Mouse (Mus musculus): Measurements from ENCODE around the gene Foxn3.

Gene Foxn3

DNA sequence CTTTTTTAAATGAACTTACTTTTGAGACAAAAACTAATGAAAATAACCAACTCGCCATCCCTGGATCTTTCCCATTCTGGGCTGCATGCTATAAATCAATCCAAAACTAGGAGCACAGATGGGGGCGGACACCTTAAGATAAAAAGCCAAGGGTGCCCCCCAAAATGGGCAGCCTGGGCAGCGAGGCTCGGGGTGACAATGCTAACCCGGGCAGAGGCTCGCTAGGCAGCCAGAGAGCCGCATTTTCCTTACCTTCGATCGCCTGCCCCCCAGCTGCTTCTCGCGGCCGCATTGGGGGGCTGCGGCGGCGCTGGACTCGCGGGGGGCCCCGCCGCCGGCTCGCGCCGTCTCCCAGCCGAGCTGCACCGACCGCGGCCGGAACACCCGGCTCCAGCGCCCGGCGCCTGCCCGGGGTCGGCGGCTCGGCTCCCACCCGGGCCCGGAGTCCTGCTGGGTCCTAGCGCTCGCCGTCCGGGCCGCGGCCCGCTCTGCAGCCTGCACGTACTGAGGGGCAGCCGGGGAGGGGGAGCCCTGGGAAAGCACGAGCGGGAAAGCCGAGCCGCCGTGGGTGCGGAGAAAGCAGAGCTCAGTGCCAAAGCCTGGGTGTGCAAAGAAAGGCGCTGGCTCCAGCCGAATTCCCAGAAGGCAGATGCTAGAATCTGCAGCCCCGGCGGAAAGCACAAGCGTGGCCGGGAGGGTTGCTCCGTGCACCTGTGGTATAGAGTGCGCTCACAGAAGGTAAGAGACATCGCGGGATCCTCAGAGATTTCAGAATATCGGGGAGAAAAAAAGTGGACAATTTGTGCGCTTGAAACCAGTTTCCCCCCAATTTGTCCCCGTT is at the start of gene Foxn3:
TSS of gene Foxn3 (minus strand) at position 364 of the 841 bp plus-strand sequence.
- DNase-seq (ENCODE audit: low read depth, low spot score): peak; percentile 48

DNA sequence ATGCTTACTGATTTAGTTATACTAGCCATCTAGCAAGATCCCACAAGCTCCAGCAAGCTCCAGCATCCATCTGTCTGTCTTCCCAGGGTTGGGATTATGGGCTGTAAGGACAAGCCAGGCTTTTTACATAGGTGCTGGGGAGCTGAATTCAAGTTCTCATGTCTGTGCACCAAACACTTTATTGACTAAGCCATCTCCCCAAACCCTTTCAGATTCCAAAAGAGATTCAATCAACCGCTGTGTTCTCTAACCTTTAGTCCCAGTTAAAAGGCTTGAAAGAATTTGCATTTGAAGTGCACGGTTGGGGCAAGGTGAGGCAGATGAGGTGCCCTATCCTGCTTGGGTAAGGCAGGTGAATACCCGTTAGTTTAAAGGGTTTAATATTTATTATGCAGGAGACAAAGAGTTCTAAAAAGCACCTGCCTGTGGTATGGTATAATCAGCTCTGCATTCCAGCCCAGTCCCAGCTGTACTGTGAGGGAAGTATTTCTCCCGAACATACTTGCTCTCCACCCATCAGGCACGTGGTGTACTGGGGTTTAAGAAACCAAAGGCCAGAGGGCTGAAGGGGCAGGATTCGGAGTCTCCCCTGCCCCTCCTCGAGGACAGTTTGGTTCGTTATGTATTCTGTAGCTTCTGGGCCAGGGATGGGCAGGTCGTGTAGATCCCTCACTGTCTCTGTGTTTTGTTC is 48.9 kb upstream of the Foxn3 start:
- DNase-seq (ENCODE audit: low read depth, low spot score): no peak

DNA sequence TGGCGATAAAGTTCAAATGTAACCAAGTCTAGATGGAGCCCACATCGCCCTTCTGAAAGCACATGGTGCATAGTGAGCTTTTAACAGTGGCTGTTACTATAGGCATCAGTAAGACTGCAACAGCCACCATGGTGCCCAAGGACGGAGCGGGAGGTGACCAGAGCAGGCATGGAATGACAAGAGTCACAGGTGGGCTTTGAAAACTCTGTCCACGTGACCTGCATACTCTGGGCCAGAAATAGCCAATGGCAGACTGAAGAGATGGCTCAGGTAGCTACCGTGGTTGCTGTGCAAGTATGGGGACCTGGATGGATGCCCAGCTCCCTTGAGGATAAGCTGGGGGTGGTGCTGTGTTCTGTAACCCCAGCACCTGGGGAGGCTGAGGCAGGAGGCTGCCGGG is 47.5 kb upstream of the Foxn3 start:
- DNase-seq (ENCODE audit: low read depth, low spot score): no peak

DNA sequence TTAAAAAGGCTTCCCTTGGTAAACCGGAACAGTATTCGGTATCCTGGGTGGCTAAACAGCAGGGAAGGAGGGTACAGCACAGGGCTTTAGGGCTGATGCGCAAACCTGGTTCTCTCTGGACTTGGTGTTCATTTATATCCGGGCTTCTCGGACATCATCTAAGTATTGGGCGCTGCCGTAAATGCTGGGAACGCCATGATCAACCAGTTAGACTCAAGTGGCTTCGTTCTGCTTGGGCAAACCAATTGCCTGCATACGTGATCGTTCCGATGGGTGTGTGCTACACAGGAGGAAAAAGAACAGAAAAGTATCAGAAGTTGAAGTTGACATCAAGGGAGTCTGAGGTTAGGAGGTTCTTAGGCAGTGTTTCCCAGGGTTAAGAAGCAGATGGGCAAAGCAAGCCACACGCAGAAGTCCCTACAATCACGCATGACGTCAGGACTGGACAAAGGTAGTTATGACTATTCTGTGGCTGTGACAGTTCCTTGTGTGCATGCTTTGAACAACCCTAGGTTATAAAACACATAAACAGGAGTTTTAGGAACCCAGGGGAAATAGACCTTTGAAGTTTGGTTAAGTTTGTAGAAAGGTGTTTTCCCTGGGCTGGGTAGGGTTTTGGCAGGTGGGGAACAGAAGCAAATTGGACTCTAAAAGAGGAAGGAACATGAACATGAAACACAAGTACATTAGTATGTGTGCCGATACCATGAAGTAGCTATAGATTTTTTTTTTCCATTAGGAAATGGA is 46.9 kb upstream of the Foxn3 start:
- DNase-seq (ENCODE audit: low read depth, low spot score): no peak

DNA sequence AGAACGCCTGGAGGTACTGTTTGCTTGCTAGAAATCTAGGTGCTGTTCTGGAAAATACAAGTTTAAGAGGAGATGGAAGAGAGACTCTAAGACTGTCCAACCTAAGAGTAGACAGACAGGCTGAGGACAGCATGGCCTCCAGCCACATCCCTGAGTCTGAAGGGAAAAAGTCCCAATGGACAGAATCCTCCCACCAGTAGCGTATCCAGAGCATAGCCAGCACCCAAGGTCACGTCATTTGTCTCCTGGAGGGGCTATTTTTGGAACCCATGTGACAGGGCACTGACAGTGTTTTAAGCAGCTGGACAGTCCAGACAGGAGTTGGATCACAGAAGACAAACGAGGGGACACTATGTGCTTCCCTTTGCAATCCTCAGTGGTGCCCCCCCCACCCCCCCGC is 46.3 kb upstream of the Foxn3 start:
- DNase-seq (ENCODE audit: low read depth, low spot score): no peak

DNA sequence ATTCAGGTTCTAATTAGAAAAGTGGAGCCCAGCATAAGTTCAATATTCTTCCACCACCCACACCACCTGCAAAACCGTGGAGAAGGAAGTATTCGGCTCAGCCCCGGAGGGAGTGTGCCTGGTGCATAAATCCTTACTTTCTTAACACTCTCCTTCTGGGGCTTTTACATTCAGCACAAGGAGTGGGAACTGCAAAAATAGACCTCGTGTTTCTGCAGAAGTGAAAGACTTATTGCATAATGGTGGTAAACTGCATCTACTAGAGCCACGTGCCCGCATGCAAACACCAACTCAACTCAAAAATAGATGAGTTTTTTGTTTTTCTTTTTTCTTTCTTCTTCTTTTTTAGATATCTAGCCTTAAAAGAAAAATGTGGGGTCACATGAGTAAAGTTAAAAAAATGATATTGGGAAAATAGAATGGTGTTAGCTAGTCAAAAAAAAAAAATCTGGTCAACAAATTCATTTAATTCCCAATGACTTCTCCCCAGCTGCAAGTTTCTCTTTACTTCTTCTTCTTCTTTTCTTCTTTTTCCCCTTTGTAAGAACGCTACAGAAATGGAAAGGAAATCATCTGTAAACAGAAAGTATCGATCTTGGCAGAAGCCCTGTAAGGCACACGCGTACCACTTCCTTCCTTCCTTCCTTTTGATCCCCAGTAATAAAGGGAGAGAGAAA is 45.0 kb upstream of the Foxn3 start:
- DNase-seq (ENCODE audit: low read depth, low spot score): no peak

DNA sequence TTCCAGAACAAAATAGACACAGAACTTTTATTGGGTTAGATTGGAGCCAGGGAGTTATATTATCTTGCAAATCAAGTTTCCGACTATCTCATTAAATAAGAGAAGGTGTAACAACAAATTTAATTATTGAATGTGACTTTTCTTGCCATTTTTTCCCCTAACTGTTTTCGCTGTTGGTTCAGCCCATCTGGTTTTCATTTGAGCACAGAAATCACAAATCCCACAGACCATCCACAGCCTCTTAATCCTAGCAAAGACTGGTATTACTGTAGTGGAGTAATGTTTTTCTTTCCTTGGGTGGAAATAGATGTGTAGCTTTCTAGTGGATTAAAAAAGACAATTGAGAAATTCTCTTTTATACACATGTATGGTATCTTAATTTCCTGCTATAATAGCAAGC is 40.0 kb upstream of the Foxn3 start:
- DNase-seq (ENCODE audit: low read depth, low spot score): no peak

DNA sequence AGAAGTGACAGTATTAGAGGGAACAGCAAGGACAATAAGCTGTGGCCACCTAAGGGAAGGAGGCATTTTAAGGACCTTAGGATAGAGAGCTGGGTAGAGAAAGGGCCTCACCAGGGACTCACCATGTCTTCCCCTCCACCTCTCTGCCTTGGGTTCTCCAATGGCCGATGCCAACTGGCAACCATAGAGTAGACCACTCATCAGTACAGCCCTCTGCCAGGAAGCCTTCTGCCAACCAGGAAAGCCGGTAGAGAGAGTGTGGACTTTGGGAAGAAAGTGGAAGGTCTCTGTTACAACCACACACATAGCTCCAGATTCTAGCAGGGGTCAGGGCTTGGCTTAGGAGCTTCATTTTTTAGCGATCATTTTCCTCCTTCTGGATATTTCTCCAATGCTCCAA is 38.5 kb upstream of the Foxn3 start:
- DNase-seq (ENCODE audit: low read depth, low spot score): no peak

DNA sequence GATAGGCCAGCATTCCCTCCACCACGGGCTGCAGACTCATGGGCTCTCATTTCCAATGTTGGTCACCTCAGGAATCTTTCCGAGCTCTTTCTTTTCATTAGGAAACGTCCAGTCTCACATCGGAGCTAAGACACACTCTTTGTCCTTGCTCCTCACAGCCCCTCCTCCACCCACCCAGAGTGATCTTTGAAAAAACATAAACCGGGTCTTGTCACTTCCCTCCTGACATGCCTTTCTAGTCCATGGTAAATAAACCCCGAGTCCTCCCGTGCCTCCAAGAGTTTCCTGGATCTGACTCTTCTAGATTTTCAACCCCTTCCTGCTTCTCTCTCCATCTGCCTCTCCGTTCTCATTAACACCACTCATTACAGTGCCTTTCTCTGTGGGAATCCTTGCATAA is 38.0 kb upstream of the Foxn3 start:
- no peak for DNase-seq (ENCODE audit: low read depth, low spot score)

DNA sequence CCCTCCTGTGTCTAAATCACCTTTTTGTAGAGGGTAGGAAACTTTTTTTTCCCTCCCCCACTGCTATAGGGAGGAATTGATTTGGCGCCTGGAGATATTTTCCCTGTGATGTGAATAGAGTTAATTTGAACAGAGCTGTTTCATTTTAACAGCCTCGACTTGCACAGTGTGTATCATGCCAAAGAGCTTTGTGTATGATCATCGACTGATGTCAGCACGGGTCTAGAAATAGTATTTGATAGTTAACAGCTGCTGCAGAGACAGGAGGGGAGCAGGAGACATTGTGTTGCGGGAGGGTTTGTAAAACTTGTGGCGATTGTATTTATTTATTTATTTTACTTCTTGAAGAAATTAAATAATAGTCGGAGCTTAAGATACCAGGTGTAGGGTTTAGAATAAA is 36.2 kb upstream of the Foxn3 start:
- no peak for DNase-seq (ENCODE audit: low read depth, low spot score)

DNA sequence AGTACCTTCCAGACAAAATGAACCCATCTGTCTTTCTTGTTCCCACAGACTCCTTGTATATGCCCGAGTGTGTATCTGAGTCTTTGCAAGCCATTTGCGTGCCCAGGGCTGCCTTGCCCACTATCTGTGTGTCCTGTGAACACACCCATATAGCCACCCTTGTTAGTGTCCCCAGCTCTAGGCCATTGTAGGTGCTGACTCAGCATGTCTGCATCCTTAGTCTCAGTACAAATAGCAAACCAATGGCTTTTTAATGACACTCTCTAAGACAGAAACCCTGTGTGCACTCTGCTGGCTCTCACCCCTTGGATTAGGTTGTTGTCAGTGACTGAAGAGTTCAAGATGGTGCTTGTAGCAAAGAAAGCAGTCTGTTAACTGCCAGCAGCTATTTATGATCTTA is 33.0 kb upstream of the Foxn3 start:
- DNase-seq (ENCODE audit: low read depth, low spot score): no peak

DNA sequence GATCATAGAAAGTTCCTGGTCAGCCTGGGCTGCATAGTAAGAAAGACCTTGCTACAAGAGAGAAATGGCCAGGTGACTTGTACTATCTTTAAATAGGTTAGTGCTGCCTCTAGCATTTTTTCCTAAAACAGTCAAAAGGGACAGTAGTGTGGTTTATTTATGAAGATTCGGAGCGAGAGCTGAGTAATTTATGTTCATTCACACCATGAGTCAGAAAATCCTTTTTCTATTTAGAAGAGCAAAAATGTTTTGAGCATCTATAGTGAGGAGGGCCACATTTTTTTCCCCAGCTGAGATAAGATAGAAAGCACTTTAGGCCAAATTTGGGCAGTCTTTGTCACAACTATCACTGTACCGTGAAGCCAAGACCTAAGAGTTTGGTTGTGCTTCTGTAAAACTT is 24.0 kb upstream of the Foxn3 start:
- DNase-seq (ENCODE audit: low read depth, low spot score): no peak

DNA sequence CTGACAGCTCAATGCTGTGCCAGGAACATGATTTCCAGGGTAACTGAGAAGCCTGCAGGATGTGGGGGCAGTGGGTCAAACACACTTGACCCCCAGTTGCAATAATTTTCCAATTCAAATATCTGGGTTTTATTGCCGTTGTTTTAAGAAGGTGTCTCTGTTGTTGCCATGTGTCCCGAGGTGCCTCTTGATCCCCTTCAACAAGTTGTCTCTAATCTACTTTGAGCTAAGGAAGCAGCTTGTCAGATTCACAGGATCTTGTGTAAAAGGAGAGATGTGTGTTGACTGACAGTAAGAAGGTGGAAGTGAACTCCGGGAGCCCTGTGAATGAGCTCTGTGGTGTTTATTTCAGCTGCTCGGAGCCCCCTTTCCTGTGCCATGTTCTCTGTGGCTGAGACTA is 16.6 kb upstream of the Foxn3 start:
- no peak for DNase-seq (ENCODE audit: low read depth, low spot score)

DNA sequence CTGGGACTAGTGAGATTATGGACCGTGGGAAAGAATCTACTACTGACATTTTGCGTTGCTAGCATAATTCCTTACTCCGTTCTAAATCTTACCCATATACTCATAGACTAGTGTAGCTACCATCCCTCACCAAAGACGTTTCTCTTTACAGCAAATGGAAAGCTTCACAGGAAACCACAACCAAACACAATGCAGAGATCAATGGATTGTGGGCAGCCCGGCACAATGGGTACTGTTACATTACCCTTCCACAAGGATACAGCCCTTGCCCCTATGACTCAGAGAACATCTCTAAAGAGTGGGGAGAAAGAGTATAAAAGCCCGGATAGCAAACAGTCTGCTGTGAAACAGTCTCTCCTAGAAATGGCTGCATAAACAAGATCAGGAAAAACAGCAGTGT is 13.3 kb upstream of the Foxn3 start:
- no peak for DNase-seq (ENCODE audit: low read depth, low spot score)

DNA sequence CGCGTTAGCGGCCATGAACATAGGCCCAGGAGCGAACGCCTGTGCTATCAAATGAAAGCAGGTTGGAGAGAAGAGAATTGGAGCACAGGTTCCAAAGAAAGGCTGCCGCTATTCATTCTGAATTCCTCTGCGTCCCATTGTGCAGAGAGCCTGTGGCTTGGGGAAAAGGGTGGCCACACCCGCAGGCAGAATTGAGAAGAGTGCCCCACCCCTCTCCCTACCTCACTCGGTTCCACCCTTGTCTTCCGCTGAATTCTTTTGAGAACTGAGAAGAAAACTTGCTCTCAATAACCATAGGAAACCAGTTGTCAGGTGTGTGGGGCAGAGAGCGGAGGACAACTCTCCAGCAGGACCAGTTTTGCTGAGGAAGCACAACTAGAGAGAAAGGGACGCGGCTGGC is 10.9 kb upstream of the Foxn3 start:
- no peak for DNase-seq (ENCODE audit: low read depth, low spot score)

DNA sequence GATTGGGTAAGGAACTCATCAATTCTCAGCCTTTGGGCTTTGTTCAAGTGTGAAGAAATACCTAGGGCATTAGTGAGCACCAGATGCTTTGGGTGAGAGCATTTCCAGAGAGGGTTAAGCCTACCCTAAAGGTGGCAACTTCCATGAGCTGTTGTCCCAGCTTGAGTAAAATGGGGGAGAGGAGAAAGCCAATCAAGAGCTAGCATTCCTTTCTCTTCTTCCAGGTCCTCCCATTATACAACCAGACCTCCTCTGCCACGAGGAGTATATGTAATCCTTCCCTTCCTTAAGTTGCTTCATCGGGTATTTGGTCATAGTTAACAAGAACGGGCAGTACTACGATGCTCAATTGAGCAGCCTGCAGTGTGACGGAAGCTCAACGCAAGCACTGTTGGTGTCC is 9.7 kb upstream of the Foxn3 start:
- no peak for DNase-seq (ENCODE audit: low read depth, low spot score)

DNA sequence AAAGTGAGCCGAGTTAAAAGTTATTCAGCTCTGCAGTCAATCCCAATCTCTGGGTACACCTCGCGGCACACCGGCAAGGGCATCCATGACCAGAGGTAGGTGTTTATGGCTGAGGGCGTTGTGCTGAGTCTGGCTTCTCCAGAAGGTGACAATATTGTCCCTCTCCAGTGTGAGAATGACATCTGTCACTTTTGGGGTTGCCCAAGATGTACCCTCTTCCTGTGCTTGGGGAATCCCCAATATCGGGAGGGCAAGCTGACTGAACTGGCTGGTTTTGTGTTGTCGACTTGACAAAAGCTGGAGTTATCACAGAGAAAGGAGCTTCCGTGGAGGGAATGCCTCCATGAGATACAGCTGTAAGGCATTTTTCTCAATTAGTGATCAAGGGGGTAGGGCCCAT is 8.6 kb upstream of the Foxn3 start:
- no peak for DNase-seq (ENCODE audit: low read depth, low spot score)

DNA sequence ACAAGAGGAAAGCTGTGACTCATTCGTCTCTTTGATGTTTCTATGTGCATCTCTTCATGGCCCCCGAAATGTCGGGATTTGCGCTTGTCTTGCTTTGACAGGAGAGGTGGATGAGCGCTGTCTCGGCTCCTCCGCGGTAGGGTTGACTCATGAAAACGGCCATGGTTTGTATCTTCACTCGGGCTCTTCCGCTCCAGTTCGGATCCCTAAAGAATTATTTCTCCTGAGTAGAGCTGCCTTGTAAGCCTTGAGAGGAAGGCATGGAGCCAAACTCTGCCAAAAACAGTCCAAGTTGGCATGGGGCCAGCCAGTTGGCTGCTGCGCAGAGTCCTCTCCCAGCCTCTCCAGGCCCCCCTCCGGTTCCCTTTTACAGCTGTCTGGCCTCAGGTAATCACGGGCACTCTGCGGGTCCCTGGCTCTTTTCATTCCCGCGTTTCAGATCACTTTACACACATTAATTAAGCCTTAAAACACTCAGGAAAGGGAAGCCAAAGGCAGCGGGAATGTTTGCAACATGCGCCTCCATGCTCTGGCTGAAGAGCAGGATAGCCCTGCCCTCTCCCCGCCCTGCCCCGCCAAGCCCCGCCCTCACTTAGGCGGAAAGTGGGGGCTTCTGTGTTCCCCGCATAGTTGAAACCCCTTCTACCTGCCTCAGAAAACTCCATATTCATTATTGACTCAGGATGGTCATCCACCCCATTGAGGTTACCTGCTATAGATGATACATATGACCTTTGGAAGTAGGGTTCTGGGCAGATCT is 7.0 kb upstream of the Foxn3 start:
- no peak for DNase-seq (ENCODE audit: low read depth, low spot score)

DNA sequence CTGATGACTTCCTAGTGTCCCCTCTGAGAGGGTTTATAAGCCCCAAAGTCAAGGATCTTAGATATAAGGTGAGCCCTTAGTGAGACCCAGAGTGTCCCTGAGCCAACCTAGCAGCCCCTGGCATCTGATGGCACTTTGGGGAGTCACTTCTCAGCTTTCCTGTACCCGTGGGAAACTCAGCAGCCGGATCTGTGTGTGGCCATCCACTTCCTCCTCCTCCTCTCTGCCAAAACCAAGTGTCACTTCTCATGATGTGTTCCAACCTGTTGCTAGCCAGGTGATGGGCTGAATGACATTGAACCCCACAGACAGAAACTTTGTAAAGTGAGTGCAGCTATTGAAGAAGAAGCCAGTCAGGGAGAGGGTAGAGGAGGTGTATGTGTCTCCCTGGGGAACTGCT is 2.2 kb upstream of the Foxn3 start:
- no peak for DNase-seq (ENCODE audit: low read depth, low spot score)

DNA sequence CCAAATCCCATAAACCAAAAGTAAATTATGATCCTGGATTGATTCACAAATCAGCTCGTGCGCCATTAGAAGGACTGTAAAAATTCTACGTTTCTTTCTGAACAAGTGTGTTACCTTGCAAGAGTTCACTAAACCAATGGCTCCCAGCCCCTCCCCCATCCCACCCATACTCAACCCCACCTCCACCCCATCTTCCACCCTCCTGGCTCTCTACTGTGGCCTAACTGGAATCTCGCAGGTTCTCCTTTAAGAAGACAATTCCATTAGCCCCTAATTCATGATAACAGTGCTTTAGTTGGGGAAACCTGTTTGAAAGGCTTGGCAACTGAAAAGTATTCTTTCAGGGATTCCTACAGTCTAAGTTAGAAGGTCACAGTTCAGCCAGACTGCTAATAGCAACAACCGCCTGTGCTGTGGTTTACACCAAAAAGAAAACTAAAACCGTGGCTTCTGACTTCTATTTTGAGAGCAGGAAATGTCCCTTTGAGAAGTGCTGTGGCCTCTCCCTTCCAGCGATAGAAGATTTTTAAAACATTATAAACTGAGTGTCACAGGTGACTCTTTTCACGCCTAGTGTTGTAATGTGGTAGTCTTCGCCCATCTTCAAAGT is 1.0 kb upstream of the Foxn3 start:
- DNase-seq (ENCODE audit: low read depth, low spot score): no peak

DNA sequence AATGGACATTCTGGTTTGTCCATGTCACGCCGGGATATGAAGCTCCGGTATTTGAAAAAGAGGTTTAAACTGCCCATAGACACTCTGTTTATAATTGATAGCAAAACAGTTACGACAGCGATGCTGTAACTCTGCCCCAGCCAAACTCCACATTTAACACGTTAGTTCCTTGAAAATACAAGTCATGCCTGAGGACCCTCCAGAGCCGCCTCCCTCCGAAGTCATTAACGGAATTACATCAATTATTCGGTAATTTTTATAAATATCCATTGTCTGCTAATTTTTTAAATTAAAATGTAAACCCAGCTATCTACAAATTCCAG is 554 bp downstream of the Foxn3 start:
- DNase-seq (ENCODE audit: low read depth, low spot score): no peak

Data from WW6 (cell line).